Mouse (Mus musculus): ENCODE measurements around the gene Rbm44. TPM values are rescaled to one million over a fixed set of nuclear protein-coding genes. Genes with fewer than 3 reads are reported as not detected.

The Rbm44 gene
- total RNA-seq, 2 experiments from 2014 or later, result 0.88 to 1.1 TPM

GRCm38 (mm10) chr1:91179533-91180173 is 34.8 kb downstream of the Rbm44 start, which contains the start of gene Ramp1:
Ramp1 (plus strand) TSS chr1:91179822.
- peak; percentile 51 for DNase-seq

GRCm38 (mm10) chr1:91180174-91180565 is 35.3 kb downstream of the Rbm44 start:
- DNase-seq, result no peak

- DNase-seq, result no peak
Measured at GRCm38 (mm10) chr1:91180723-91181122, 35.8 kb downstream of the Rbm44 start.

GRCm38 (mm10) chr1:91181261-91181660 is 36.4 kb downstream of the Rbm44 start:
- no peak for DNase-seq

GRCm38 (mm10) chr1:91181784-91182450 is 37.0 kb downstream of the Rbm44 start:
- DNase-seq, result no peak

GRCm38 (mm10) chr1:91183305-91183704 is 38.4 kb downstream of the Rbm44 start:
- DNase-seq, result no peak

GRCm38 (mm10) chr1:91186677-91187076 is 41.8 kb downstream of the Rbm44 start:
- DNase-seq, result no peak

GRCm38 (mm10) chr1:91187315-91187714 is 42.4 kb downstream of the Rbm44 start:
- no peak for DNase-seq

- no peak for DNase-seq
Measured at GRCm38 (mm10) chr1:91187786-91188640, 43.1 kb downstream of the Rbm44 start.

- DNase-seq, result no peak
Measured at GRCm38 (mm10) chr1:91188851-91189460, 44.1 kb downstream of the Rbm44 start.

- no peak for DNase-seq
Measured at GRCm38 (mm10) chr1:91192184-91192583, 47.3 kb downstream of the Rbm44 start.

- no peak for DNase-seq
Measured at GRCm38 (mm10) chr1:91193242-91193641, 48.4 kb downstream of the Rbm44 start.

- no peak for DNase-seq
Measured at GRCm38 (mm10) chr1:91193680-91194079, 48.8 kb downstream of the Rbm44 start.

GRCm38 (mm10) chr1:91199793-91200192 is 54.9 kb downstream of the Rbm44 start:
- no peak for DNase-seq

GRCm38 (mm10) chr1:91201122-91201521 is 56.2 kb downstream of the Rbm44 start:
- no peak for DNase-seq

- DNase-seq, result no peak
Measured at GRCm38 (mm10) chr1:91204221-91204765, 59.4 kb downstream of the Rbm44 start.

- DNase-seq, result no peak
Measured at GRCm38 (mm10) chr1:91205651-91206050, 60.8 kb downstream of the Rbm44 start.

- no peak for DNase-seq
Measured at GRCm38 (mm10) chr1:91206336-91206735, 61.4 kb downstream of the Rbm44 start.

GRCm38 (mm10) chr1:91206873-91207272 is 62.0 kb downstream of the Rbm44 start:
- no peak for DNase-seq

GRCm38 (mm10) chr1:91207334-91208074 is 62.6 kb downstream of the Rbm44 start:
- DNase-seq, result no peak

GRCm38 (mm10) chr1:91209343-91209742 is 64.5 kb downstream of the Rbm44 start:
- DNase-seq, result peak; percentile 71

- peak; percentile 91 for DNase-seq
Measured at GRCm38 (mm10) chr1:91209785-91210184, 64.9 kb downstream of the Rbm44 start.

Measured in heart, postnatal 4 days (tissue).